Mouse (Mus musculus): ENCODE data around the gene Tsc22d3. TPM values are rescaled to one million over a fixed set of nuclear protein-coding genes. Genes with fewer than 3 reads are reported as not detected.
"Not testable (repeated sequence)": the region's sequence is repeated elsewhere in the genome, so short reads cannot be mapped to it uniquely, and the experiment has no call there.

Tsc22d3 gene
- total RNA-seq, 2 experiments from 2014 or later: 116 to 148 TPM

DNA sequence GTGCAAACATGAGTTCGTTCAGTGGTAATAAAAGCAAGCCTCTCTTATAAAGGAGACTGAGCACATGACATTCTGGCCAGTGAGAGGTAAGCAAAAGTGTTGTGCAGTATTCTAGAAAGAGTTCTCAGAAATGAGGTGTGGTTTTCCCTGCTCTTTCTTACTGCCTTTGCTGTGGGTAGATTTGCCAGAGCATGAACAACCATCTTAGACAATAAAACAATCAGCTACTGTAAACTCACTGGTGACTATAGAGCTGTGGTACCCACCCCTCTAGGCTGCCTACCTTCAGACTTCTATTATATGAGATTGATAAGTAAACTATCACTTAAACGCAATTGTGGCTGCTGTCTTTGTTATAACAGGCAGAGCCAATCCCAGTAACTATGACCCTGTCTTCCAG is 69.1 kb downstream of the Tsc22d3 start:
- no peak for DNase-seq (ENCODE audit: low spot score in 2 of 2)

DNA sequence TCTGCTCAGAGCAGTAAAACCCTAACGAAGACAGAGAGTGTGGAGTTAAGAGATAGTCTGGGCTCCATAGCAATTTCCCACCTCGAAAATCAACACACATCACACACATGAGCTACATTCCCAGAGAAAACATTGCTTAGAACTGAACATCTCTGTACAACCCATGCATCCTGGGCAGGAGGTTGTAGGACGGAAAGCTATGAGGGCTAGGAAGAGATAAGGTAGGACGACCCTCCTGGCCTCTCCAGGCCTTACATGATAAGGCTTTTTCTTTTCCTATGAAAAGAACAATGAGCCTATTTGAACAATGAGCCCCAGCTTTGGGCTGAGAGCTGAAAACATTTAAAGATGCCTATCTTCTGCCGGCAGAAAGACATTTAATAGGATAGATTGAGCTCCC is 69.8 kb downstream of the Tsc22d3 start:
- DNase-seq (ENCODE audit: low spot score in 2 of 2): no peak

DNA sequence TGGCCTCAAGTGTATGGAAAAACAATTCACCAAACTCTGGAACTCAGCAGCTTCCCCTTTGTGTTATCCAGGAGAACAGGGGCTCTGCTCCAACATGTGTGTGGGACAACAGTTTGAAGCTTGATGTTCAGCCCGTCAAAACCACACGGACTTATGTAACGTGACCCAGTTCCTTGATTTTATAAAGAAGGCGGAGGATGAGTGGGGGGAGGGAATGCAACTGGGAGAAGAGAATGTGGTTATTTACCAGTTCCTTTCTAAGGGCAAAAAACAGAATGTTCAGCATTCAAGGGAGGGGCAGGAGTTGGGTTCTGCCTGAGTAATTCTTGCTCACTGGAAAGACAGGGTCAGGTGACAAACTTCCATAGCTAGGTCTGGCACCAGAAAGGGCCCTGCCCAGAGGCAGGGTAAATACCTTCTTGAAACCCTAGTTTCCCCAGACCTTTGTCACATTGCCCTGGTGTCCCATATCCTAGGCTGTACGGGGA is 71.3 kb downstream of the Tsc22d3 start:
- no peak for DNase-seq (ENCODE audit: low spot score in 2 of 2)

DNA sequence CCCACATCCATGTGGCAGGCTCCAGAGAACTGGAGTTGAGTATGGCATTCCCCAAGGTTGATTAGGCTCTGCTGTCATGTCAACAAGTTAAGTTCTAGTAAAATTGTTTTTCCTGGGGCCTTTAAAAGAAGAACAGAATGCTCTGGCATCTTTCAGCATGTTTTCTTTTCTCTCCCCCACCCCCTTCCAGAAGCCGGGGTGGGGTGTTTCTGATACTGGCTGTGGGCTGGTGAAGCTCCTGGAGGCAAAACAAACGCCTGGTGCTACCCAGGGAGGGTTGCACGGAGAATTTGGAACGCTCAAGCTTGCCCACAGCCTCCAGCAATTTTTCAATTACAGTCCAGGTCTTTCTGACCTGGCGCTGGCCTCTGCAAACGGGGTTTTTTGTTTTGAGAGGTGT is 73.2 kb downstream of the Tsc22d3 start:
- DNase-seq (ENCODE audit: low spot score in 2 of 2): no peak

DNA sequence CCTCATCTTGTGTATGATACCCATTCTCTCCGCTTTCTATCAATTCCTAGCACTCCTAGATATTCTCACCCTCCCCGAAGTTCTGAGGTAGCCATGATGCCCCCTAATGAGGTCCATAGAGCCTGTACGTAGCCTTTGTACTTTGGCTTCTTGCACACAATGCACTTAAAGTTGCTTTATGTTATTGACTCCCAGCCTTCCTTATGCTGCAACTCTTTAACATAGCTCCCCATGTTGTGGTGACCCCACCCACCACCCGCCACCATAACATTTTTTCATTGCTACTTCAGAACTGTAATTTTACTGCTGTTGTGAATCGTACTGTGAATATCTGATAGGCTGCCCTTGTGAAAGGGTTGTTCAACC is 74.2 kb downstream of the Tsc22d3 start:
- DNase-seq (ENCODE audit: low spot score in 2 of 2): no peak

DNA sequence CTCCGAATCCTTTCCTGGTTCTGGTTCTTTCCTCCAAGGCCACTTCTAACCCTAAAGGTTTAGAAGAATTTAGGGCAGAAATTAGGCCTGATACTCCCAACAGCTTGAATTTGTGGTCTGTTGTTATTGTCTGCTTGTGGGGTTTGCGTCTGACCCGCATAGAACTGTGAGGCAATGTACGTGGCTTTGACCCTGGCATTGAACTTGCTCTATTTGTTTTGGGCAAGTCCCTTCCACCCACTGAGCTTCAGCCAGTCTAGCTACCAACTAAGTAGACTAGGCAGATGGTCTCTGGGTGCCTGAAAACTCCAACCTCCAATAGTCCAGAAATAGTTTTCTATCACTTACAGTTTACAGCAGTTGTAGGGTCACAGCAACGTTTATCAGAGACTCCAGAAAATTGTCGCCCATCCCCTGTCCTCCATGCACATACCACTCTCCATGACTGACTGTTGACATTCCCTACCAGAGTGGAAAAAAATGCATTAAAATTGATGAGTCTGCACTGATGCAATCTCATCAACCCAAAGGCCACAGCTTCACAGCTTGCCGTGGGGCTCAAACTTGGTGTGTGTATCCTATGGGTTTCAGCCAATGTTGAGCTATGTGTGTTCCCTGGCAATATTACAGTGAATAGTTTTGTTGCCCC is 74.7 kb downstream of the Tsc22d3 start:
- no peak for DNase-seq (ENCODE audit: low spot score in 2 of 2)

DNA sequence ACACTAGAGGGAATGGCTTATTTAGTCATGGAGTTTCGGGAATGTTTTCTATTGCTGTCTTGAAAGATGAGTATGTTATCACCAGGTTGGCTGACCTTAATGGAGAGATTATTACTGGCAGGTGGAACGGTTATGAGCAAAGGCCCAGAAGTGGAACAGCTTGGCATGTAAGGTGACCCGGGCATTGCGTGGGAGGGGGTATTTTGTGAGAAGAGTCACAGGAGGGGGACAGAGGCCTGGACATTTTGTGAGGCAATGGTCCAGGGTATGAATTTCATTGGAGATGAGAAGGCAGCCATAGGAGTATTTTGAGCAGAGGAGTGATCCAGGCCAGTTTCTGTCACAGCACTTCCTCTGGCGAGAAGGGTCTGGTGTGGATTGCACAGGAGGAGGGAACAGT is 76.2 kb downstream of the Tsc22d3 start:
- no peak for DNase-seq (ENCODE audit: low spot score in 2 of 2)

DNA sequence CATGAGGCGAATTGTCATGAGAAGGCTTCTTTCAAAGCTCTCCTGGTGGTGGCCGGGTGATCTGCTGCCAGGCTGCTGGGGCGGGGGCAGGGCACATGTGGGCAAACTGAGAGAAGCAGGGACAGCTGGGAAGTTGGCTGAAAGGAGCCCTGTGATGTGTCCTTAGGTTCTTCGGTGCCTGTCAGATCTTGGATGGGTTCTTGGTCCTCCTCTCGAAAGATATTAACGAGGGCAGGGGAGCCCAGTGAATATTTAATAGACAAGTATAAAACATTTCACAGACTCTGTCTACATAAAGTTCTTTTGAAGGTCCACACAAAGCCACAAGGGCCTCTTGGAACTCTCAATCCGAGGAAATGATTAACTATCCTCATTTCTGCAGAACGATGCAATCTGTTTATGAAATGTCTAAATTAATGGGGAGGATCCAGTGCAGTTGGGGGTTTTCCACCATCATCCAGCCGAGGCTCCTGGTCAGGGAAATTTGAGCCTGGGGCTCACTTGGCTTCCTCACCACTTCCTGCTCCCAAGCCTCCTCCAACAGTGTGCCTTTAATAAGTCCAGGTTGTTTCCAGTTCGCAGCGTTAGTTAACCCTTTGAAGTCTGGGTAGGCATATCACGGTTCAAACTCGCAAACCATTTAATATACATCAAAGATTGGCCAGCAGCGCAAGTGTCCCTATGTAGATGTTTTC is 78.2 kb downstream of the Tsc22d3 start:
- no peak for DNase-seq (ENCODE audit: low spot score in 2 of 2)

DNA sequence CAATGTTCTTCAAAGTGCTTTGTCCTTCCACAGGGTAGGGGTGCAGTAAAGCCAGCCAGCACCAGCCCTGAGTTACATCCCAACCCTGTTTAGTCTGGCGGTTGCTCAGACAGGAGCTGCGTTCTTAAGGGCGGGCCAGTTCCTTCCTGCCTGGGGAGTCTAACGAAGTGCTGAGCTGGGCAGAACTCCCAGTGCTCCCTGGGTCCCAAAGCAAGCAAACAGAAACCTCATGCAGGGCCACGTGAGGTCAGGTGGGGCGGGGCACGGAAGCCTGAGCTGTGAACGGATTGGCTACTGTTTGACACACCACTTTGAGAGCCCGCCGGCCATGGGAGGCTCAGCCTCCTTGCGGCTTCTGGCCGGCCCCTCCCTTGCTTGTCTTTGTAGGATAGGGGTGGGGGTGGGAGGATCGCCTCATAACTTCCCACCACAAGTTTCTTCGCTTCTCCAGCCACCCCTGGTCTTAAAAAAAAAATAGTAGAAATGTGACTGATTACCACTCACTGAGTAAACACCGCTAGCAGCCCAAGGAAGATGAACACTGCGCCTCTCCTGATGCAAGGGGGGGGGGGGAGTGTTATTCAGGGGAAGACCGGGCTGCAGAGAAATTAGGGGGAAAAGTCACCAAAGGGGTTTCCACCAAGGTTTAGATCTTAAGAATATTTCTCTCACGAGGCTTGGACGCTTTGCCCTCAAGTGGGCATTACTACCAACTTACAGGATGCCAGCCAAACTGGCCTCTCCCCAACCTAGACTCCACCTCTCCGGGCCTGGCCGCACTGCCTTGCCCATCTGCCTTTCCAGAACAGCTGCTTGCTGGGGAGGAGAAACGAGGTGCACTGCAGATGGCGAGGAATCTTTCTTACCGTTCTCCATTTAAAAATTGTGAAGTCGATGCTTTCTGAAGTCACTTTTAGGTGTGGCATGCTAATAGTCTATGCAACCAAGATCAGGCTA is 80.0 kb downstream of the Tsc22d3 start:
- DNase-seq (ENCODE audit: low spot score in 2 of 2): peak; percentile 80

DNA sequence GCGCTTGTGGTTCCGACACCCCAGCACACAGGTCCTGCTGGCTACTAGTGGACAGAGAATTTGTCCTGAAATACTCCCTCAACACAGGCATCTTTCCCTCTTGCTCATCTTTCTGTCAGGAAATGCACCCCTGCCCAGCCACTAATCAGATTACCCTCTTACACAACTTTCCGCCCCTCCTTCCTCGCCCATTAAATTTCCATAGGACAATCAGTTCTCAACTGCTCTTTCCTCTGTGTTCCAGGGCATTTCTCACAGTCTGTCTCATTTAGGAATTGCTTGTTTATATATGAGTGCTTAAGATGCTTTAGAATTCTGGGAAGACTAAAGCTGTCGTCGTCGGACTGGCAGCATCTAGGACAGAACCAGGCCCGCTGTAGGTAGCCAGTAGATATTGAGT is 82.1 kb downstream of the Tsc22d3 start:
- no peak for DNase-seq (ENCODE audit: low spot score in 2 of 2)

DNA sequence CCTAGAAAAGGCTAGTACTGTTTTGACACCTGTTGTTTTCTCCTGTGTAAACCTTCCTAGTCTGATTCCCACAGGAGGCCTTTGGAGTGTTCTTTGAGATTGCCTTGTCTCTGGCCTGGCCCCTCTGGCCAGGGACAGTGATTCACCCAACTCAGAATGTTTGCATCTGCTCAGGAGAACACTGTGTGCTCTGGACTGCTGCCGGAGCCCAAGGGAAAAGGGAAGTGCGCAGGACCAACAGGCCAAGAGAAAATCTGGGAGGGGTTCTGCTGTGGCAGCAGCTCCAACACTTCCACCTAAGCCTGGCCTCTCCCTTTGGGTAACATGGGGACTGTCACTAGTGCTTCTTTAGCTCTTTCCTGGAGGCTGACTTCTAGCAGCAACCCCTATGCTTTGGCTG is 87.1 kb downstream of the Tsc22d3 start:
- peak in 1 of 2 experiments; percentile 32 for DNase-seq (ENCODE audit: low spot score in 2 of 2)

DNA sequence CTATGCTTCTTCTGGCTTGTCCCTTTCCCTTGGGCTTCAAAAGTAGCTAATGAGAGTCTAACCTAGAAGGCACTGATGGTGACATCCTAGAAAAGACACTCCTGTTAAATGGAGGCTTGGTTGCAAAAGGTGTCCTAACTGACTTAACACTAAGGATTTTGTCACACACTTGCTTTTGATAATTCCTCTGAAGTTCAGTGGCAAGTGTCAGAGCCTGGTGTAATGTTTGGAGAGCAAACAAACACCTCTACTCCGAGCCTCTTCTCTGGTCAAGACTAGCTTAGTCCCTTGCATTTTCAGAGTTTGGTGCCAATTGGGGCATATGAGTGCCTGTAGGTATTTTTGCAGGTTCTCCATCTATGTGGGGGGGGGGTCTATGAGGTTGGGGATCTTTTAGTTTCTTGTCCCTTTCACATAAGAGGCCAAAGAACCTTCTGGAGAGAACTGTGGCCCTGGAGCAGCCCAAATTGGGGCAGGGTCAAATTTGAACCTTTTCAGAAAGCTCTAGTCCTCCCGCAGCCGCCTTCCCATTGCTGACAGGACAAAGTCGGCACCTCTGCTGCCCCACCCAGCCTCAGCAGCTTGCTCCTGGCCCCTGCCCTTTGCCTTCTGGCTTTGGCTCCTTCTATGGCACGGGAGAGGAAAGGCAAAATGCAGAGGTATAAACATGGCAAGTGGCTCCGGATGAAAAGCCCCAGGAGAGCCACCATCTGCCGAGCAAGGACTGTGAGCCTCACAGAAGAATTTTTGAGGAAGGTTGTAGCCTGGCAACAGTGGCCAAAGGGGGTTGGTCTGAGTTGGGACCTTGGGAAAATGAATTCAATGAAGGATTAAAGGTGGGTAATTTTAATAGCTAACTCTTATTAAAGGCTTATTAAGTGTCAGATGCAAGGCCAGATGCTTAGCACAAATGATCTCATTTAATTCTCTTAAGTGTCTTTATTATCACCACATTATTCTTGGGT is 88.5 kb downstream of the Tsc22d3 start:
- no peak for DNase-seq (ENCODE audit: low spot score in 2 of 2)

DNA sequence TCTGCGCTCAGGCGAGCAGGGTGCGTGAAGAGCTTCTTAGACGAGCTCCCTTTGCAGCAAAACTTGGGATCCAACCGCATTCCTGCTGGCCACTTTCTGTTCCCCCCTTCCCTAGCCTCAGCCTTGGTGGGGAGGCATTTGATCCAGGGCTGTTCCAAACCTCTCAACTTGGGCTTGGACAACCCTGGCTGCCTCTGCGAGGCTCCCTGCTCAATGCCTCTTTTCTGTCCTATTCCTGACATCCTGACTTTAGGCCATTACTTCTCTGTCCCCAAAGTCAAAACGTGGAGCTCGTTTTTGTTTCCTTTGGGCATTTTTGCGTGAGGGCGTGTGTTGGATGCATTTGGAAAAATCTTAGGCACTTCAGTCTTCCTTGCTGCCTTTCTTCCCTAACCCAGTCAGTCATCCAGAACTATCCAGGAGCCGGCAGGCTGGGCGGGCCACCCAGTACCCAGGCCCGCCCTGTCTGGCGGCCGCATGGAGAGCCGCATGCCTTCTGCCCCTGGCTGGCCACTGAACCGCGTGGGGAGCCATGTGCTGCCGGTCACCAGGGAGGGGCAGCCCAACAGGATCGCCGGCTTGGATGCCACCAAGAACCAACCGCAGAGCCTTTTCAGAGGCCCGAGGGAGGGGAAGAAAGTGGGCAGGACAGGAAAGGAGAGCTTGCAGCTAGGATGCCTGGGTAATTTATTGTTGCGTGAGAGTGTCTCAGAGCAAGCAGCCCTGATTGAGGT is 89.6 kb downstream of the Tsc22d3 start:
- DNase-seq (ENCODE audit: low spot score in 2 of 2): peak; percentile 59 to 66

DNA sequence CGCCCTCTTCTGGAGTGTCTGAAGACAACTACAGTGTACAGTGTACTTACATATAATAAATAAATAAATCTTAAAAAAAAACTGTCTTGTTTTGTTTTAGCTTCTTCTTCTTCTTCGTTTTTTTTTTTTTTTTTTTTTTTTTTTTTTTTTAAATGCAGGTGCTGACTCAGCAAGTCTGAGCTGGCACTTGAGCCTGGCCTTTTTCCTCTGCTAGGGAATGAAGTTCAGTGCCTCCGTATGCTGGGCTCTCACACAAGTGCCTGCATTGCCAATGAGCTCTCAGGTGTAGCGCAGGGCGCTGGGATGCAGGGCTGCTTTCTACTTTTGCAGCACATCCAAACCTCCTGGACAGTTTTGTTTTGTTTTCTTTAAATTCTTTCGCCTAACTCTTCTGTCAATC is 90.6 kb downstream of the Tsc22d3 start:
- no peak for DNase-seq (ENCODE audit: low spot score in 2 of 2)

DNA sequence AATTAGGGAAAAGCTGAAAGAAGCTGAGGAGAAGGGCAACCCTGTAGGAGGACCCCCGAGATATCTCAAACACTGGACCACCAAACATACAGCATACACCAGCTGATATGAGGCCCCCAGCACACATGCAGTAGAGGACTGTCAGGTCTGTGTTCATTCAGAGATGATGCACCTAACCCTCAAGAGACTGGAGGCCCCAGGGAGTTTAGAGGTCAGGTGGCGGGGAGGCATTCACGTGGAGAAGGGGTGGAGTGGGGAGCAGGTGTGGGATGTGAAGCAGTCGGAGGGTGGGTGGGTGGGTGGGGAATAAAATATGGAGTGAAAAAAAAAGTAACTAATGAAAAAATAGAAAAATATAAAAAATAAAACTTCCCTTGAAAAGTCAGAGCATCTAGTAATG is 91.7 kb downstream of the Tsc22d3 start:
- not testable (repeated sequence) for DNase-seq (ENCODE audit: low spot score in 2 of 2)

DNA sequence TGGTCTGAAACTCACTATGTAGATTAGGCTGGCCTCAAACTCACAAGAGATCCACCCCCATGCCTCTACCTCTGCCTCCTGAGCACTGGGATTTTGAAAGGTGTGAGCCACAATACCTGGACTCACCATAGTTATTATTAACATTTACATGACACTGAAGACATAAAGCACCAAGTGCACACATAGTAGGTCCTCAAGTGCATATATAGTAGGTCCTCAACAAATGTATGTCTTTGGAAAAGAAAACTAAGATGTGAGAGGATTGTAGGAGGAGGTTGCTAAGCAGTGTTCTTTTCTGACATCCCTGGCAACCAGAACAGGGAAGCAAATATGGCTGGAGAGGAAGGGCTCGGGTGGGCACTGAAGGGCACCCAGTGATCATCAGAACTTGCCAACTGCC is 93.1 kb downstream of the Tsc22d3 start:
- DNase-seq (ENCODE audit: low spot score in 2 of 2): no peak

DNA sequence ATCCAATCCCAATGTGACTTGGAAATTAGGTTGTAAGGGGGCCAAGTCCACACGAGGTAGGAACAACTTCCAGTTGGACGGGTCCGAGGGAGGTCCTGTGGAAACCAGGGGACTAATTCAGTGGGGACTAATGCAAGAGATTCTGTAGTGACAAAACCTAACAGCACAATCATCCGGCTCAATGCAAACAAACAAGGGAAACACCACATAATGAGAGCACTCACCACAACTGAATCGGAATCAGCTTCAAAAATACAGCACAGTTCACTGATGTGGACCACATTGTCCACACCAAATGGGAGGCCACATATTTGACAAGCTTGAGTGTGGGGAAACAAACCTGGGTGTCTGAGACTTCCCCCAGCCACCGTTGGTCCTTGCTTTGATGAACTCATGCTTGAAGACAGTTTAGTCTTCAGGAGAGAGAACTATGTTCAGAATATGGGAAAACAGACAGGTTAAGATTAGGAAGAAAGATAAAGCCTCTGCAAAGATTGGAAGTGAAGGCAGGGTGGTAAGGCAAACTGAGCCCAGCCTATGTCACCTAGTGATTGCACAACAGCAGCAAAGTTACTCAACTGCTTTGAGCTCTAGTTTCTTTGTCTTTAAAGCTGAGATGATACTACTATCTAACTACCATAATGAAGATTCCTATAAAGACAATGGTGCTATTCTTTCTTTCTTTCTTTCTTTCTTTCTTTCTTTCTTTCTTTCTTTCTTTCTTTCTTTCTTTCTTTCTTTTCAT is 93.9 kb downstream of the Tsc22d3 start:
- no peak for DNase-seq (ENCODE audit: low spot score in 2 of 2)

DNA sequence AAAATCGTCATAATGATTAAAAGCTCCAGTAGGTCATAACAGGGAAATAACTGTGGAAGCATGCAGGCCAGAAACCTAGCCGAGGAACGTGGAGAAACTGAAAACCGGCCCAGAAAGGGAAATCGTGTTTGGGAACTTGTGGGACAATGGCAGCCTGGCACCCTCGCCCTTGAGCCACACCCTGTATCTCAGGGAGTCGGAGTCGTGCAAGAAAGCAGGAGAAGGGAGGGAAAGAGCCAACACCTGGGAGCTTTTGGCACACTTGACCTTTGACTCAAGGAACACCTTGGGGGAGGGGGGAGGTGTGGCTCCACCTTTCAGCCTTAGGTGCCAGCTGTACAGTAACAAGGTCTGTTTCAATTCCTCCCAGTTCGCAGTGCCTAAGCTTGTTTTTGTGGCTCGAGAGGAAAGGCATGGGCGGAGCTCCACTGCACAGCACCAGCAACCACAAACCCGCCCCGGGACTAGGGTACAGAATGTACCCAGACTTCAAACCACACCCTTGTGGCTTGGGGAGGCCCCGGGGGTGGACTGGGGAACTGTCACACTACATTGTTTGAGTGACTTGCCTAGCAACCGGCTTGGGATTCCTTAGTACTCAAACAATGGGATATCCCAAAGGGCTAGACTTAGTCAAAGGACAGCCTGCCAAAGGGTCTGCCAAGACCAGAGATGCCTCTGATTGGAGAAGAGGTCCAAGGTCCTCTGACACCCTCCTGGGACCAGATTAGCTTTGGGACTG is 94.8 kb downstream of the Tsc22d3 start:
- peak in 1 of 2 experiments; percentile 44 for DNase-seq (ENCODE audit: low spot score in 2 of 2)
